Mouse (Mus musculus): ENCODE data around the gene Sulf2.

- TF ChIP-seq FOSL1 (IDR thresholded peaks at IDR 0.05; ENCODE audit: insufficient read depth, low read length, poor library complexity, severe bottlenecking) (no peak), CTCF (IDR thresholded peaks at IDR 0.05; ENCODE audit: control insufficient read depth, insufficient read depth, insufficient read length) (no peak), MAX (IDR thresholded peaks at IDR 0.05) (no peak), CEBPB (IDR thresholded peaks at IDR 0.05; ENCODE audit: low read depth) (no peak), MYOD1 (IDR thresholded peaks at IDR 0.05; ENCODE audit: control insufficient read depth, insufficient read length, low read depth) (no peak), MYOG (IDR thresholded peaks at IDR 0.05; ENCODE audit: control insufficient read depth, extremely low read depth, insufficient read length) (no peak)
These were observed 27.4 kb downstream of the Sulf2 start for GRCm38 (mm10) chr2:166128032-166128431.

All from C2C12 (cell line).